In genomic region chr6:91139846-91140245, GRCm38 (mm10) we compare ENCODE assay signal across 8 mouse cellular contexts. TPM values are rescaled to one million over a fixed set of nuclear protein-coding genes. Genes with fewer than 3 reads are reported as not detected.
DNase-seq lines count a peak whose midpoint lies in the region; ATAC-seq and TF ChIP-seq lines count a peak whose summit lies in the region.

No protein-coding gene starts in this region.

- H3K4me1 ChIP-seq in cortical plate, adult 2 months (ENCODE audit: control insufficient read depth, insufficient read depth, low read length): no peaks in the 10 kb centered on the region
- H3K4me1 ChIP-seq in liver, embryonic 12.5 days: peaks cover 52% of the 10 kb centered on the region

- no peak overlapping the region for H3K4me3 ChIP-seq in cortical plate, adult 2 months (ENCODE audit: insufficient read depth, low read length)
- no peak overlapping the region for H3K4me3 ChIP-seq in liver, embryonic 12.5 days

- H3K27me3 ChIP-seq in liver, embryonic 12.5 days (replicated peaks): peaks cover 51% of the 10 kb centered on the region

- 22% methylated on average over 4 of the region's 4 CpGs for WGBS in liver, embryonic 12.5 days (ENCODE audit: insufficient replicate concordance)

- TF ChIP-seq CTCF in cortical plate, adult 2 months (IDR thresholded peaks at IDR 0.05; ENCODE audit: extremely low read depth, insufficient read depth, low read length): peak; percentile 91

- H3K27ac ChIP-seq in cortical plate, adult 2 months (ENCODE audit: insufficient read depth, low read length): no peak overlapping the region
- no peak overlapping the region; the same call in 1 of the 2 replicates for H3K27ac ChIP-seq in liver, embryonic 12.5 days

- H3K36me3 ChIP-seq in liver, embryonic 12.5 days: no peaks in the 10 kb centered on the region

- H3K9me3 ChIP-seq in liver, embryonic 12.5 days (replicated peaks): no peaks in the 10 kb centered on the region

- H3K4me2 ChIP-seq in liver, embryonic 12.5 days: no peak overlapping the region

- TF ChIP-seq POLR2A in cortical plate, adult 2 months (IDR thresholded peaks at IDR 0.05; ENCODE audit: extremely low read depth, insufficient read depth, low read length): no peak

- DNase-seq in CD4-positive, CD25-positive, alpha-beta regulatory T cell, adult 2 months (ENCODE audit: low read depth, low spot score): peak; percentile 86
- peak; percentile 93 for DNase-seq in heart, adult 11 months
- peak; percentile 62 to 82 for DNase-seq in kidney, adult 8-10 months
- DNase-seq in retina, embryonic 14.5 days (ENCODE audit: low spot score): peak; percentile 86
- DNase-seq in urinary bladder, postnatal 14 days (ENCODE audit: low spot score): peak; percentile 74

- no peak overlapping the region for H3K9ac ChIP-seq in liver, embryonic 12.5 days

- ATAC-seq in activated CD4-positive, CD25-positive, alpha-beta regulatory T cell, adult 4 months: peak; percentile 73
- ATAC-seq in liver, embryonic 12.5 days: peak; percentile 75

RNA-seq across cellular contexts. Expression of gene Hdac11, which starts 16.6 kb away (rescaled TPM):
- polyA plus RNA-seq in activated CD4-positive, CD25-positive, alpha-beta regulatory T cell, adult 4 months (2017; shearing (Covaris generic)): 1 to 10 TPM in 1 of 2 experiments, under 1 TPM in 1; 0.54 to 1.3 TPM
- polyA plus RNA-seq in cortical plate, adult 2 months (2012; rRNA removed): 179 and 185 TPM in 2 replicates
- polyA plus RNA-seq in liver, embryonic 12.5 days (2016; fragmentation: Nextera tagmentation; extraction: Ambion mirVana): 6.0 and 7.5 TPM in 2 replicates

RNA-seq across cellular contexts. Expression of gene Nup210, which starts 23.2 kb away (rescaled TPM):
- 10 to 100 TPM; 61.6 to 82.1 TPM for polyA plus RNA-seq in activated CD4-positive, CD25-positive, alpha-beta regulatory T cell, adult 4 months (2017; shearing (Covaris generic))
- 17.2 and 19.6 TPM in 2 replicates for polyA plus RNA-seq in cortical plate, adult 2 months (2012; rRNA removed)
- 54.0 and 55.6 TPM in 2 replicates for polyA plus RNA-seq in liver, embryonic 12.5 days (2016; fragmentation: Nextera tagmentation; extraction: Ambion mirVana)

Comparison
In these comparisons a context has a peak if more than half of its experiments do, and no peak if none do; other contexts are left out.
1. RNA of gene Hdac11, which starts 16.6 kb away (polyA plus RNA-seq): 179 to 185 TPM in cortical plate, adult 2 months; 6.0 to 7.5 TPM in liver, embryonic 12.5 days and 0.54 to 1.3 TPM in activated CD4-positive, CD25-positive, alpha-beta regulatory T cell, adult 4 months; every median in the first group is over 10 times any median in the second.
2. Peak in every context shown above with its lines, with median percentiles within 50 percentile points of each other: DNase-seq.